Mouse (Mus musculus): ENCODE data around the gene Acsf3. TPM values are rescaled to one million over a fixed set of nuclear protein-coding genes. Genes with fewer than 3 reads are reported as not detected.

The Acsf3 gene
- not detected in 2 replicates for polyA plus RNA-seq (2012; ENCODE audit: insufficient read depth, insufficient read length, low replicate concordance, missing spikeins)

DNA sequence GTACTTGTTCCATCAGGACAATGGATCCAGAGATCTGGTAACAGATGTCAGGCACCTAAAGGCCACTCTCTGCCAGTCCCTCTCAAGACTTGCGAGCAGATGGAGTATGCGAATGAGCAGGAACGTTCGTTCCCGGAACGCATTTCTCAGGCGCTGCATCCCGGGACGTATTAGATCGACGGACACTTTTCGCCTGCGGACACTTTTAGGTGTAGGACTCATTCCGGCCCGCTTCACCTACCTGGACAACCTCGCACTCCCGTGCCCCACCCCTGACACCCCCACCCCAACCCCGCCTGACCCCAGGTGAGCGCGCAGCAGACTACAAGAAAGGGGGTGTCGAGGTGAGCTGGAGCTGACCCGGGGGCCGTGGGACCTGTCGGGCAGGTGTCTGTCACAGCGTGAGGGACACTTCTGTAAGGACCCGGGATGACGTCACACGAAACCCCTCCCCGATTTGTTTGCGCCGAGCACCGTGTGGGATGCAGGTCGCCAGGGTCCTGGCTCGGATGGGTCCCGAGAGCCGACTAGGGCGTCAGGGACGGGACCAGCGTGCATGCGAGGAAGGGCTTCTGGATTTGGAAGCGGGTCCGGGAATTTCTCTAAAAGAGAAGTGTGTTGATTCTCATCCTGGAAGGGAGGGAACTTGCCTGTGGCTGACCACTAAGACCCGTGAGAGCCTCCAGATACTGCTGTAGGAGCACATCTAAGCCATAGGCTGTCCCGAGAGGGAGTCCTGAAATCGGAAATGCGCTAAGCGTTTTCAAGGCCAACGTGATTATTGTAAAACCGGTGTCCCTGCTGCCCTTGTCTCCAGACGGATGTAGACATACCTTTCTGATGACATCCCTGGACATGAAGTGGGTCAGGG lies at the start of gene Acsf3:
Gene Acsf3, plus strand, starts transcription at position 202 of the 871 bp plus-strand sequence.
- peaks cover 3% of the 10 kb centered on the region; the same call in 1 of the 2 replicates for H3K4me1 ChIP-seq (ENCODE audit: control insufficient read depth, insufficient read depth, low read length)
- H3K4me3 ChIP-seq (ENCODE audit: insufficient read depth, low read depth, low read length): peak within 1 kb of the TSS; percentile 74
- under 1% methylated on average over 50 of the region's 50 CpGs for WGBS
- no peak within 1 kb of the TSS for H3K27ac ChIP-seq (ENCODE audit: insufficient read depth, low read depth, low read length)
- no peak for TF ChIP-seq POLR2A (IDR thresholded peaks at IDR 0.05; ENCODE audit: insufficient read depth, low read depth, low read length)
- TF ChIP-seq CTCF (IDR thresholded peaks at IDR 0.05; ENCODE audit: insufficient read depth, low read depth, low read length): no peak

- no peak overlapping the region for H3K27ac ChIP-seq (ENCODE audit: insufficient read depth, low read depth, low read length)
- H3K4me1 ChIP-seq (ENCODE audit: control insufficient read depth, insufficient read depth, low read length): peaks cover 25% of the 10 kb centered on the region
- TF ChIP-seq CTCF (IDR thresholded peaks at IDR 0.05; ENCODE audit: insufficient read depth, low read depth, low read length) (no peak), POLR2A (IDR thresholded peaks at IDR 0.05; ENCODE audit: insufficient read depth, low read depth, low read length) (no peak)
- WGBS: 67% methylated on average over 2 of the region's 2 CpGs
- H3K4me3 ChIP-seq (ENCODE audit: insufficient read depth, low read depth, low read length): no peak overlapping the region
These were observed 48.5 kb upstream of the Acsf3 start for GRCm38 (mm10) chr8:122726789-122727188.

DNA sequence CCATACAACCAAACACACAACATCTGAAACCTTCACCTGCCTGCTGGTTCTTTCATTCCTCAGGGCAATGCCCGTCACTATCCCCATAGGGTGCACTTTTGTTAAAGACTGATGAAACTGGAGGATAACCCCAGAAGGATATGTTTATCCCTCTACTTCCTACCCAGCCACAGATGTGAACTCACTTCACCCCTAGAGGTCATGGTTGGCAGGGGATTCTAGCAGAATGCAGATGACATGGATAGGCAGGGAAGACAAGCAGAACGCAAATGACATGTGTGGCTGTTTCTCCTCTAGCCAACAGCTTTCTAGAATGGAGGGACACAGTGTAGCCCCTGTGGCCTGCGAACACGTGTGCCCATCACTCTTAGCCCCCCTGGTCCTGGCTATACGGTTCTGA lies 47.9 kb upstream of the Acsf3 start:
- no peak overlapping the region for H3K4me3 ChIP-seq (ENCODE audit: insufficient read depth, low read depth, low read length)
- H3K27ac ChIP-seq (ENCODE audit: insufficient read depth, low read depth, low read length): no peak overlapping the region
- TF ChIP-seq CTCF (IDR thresholded peaks at IDR 0.05; ENCODE audit: insufficient read depth, low read depth, low read length) (no peak), POLR2A (IDR thresholded peaks at IDR 0.05; ENCODE audit: insufficient read depth, low read depth, low read length) (no peak)
- peaks cover 20% of the 10 kb centered on the region for H3K4me1 ChIP-seq (ENCODE audit: control insufficient read depth, insufficient read depth, low read length)
- 69% methylated on average over 5 of the region's 5 CpGs for WGBS

- peaks cover 17% of the 10 kb centered on the region for H3K4me1 ChIP-seq (ENCODE audit: control insufficient read depth, insufficient read depth, low read length)
- no peak overlapping the region for H3K27ac ChIP-seq (ENCODE audit: insufficient read depth, low read depth, low read length)
- no peak overlapping the region for H3K4me3 ChIP-seq (ENCODE audit: insufficient read depth, low read depth, low read length)
- no peak for TF ChIP-seq POLR2A (IDR thresholded peaks at IDR 0.05; ENCODE audit: insufficient read depth, low read depth, low read length)
- WGBS: 53% methylated on average over 3 of the region's 3 CpGs
These were observed 46.7 kb upstream of the Acsf3 start for GRCm38 (mm10) chr8:122728630-122729029.

- WGBS: 71% methylated on average over 3 of the region's 3 CpGs
- peaks cover 48% of the 10 kb centered on the region for H3K4me1 ChIP-seq (ENCODE audit: control insufficient read depth, insufficient read depth, low read length)
- no peak overlapping the region for H3K4me3 ChIP-seq (ENCODE audit: insufficient read depth, low read depth, low read length)
- no peak overlapping the region for H3K27ac ChIP-seq (ENCODE audit: insufficient read depth, low read depth, low read length)
- no peak for TF ChIP-seq CTCF (IDR thresholded peaks at IDR 0.05; ENCODE audit: insufficient read depth, low read depth, low read length)
- TF ChIP-seq POLR2A (IDR thresholded peaks at IDR 0.05; ENCODE audit: insufficient read depth, low read depth, low read length): no peak
These were observed 40.2 kb upstream of the Acsf3 start for GRCm38 (mm10) chr8:122735110-122735509.

DNA sequence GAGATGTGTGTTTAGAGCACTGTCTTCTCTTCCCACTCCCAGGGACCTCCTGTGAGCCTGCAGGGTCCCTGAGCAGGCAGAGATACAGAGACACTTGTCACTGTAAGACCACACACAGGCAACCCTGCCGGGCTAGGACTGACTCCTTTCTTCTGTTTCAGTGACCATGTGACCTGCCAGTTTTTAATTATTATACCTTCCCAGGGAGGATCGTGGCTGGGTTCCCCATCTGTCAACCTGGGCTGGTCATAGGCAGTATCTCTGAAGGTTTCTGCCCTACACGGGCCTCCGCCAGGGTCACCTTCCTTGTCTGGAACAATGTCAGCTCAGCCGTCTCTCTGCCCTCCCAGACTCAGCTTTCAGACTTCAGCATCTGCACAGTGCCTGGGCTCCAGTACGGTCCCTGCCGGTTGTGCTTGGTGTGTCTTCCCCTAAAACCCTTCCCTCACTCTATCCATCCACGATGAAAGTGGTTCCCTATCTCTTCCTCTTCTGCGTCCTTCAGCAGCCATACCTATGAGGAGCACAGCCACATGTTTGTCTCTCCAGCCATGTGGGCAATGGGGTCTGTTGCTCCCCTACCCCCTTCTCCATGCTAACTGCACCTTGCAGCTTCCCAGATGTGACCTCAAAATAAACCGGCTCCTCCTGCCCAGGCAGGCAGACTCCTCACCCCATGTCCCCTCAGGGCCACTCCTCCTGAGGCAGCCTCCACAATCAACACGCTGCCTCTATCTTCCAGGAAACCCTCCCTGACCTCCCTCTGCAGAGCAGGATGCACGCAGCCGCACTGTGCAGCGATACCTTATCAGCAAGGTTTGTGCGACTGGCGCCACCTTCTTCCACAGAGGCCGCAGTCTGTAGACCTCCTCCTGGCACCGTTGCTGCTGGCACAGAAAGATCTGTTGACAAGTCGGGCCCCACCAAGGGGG lies 39.5 kb upstream of the Acsf3 start:
- no peak overlapping the region for H3K4me3 ChIP-seq (ENCODE audit: insufficient read depth, low read depth, low read length)
- WGBS: 51% methylated on average over 19 of the region's 19 CpGs
- no peak overlapping the region for H3K27ac ChIP-seq (ENCODE audit: insufficient read depth, low read depth, low read length)
- H3K4me1 ChIP-seq (ENCODE audit: control insufficient read depth, insufficient read depth, low read length): peaks cover 54% of the 10 kb centered on the region
- no peak for TF ChIP-seq CTCF (IDR thresholded peaks at IDR 0.05; ENCODE audit: insufficient read depth, low read depth, low read length)
- no peak for TF ChIP-seq POLR2A (IDR thresholded peaks at IDR 0.05; ENCODE audit: insufficient read depth, low read depth, low read length)

DNA sequence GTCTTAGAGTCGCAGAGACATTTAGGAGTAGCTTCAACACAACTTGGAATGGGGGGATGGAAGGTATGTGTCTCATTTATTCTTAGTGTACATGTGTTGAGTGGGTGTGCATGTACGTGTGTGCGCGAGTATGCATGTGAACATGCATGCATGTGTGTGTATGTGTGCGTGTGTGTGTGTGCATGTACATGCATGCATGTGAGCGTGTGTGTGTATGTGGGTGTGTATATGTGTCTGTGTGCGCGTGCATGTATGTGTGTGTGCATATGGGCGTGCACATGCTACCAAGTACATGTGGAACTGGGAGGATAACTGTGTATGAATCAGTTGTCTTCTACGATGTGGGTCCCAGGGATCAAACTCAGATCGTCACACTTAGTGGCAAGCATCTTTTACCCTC lies 38.7 kb upstream of the Acsf3 start:
- 88% methylated on average over 11 of the region's 11 CpGs for WGBS
- Histone ChIP-seq H3K4me3 (ENCODE audit: insufficient read depth, low read depth, low read length) (no peak overlapping the region), H3K4me1 (ENCODE audit: control insufficient read depth, insufficient read depth, low read length) (peaks cover 57% of the 10 kb centered on the region), H3K27ac (ENCODE audit: insufficient read depth, low read depth, low read length) (no peak overlapping the region)
- TF ChIP-seq POLR2A (IDR thresholded peaks at IDR 0.05; ENCODE audit: insufficient read depth, low read depth, low read length): no peak
- no peak for TF ChIP-seq CTCF (IDR thresholded peaks at IDR 0.05; ENCODE audit: insufficient read depth, low read depth, low read length)

GRCm38 (mm10) chr8:122737071-122737470 lies 38.2 kb upstream of the Acsf3 start:
- TF ChIP-seq CTCF (IDR thresholded peaks at IDR 0.05; ENCODE audit: insufficient read depth, low read depth, low read length) (no peak), POLR2A (IDR thresholded peaks at IDR 0.05; ENCODE audit: insufficient read depth, low read depth, low read length) (no peak)
- WGBS: 64% methylated on average over 4 of the region's 4 CpGs

More at GRCm38 (mm10) chr8:122737071-122737470, 38.2 kb upstream of the Acsf3 start:
- H3K27ac ChIP-seq (ENCODE audit: insufficient read depth, low read depth, low read length): no peak overlapping the region
- H3K4me1 ChIP-seq (ENCODE audit: control insufficient read depth, insufficient read depth, low read length): peaks cover 60% of the 10 kb centered on the region
- no peak overlapping the region for H3K4me3 ChIP-seq (ENCODE audit: insufficient read depth, low read depth, low read length)

Measured in olfactory bulb, adult 2 months (tissue).